Mouse (Mus musculus) forebrain, embryonic 13.5 days (tissue): ENCODE results near the gene Ppard. TPM values are rescaled to one million over a fixed set of nuclear protein-coding genes. Genes with fewer than 3 reads are reported as not detected.
A peak's percentile ranks its signal among the peaks of the same experiment; 100 is the strongest.

Experiments
- ATAC-seq: fragments of 200-750 bp; cut with Nextera tagmentation; 2 replicates; pipeline ENCODE4 v1.8.0; 2017
- H3K27ac ChIP-seq: fragments of 300-500 bp; sonication (generic); 2 replicates; pipeline ENCODE4 v1.5.1; 2015; ENCODE audit warnings: inconsistent platforms, mild to moderate bottlenecking, moderate library complexity
- H3K27me3 ChIP-seq: fragments of 300-500 bp; sonication (generic); 2 replicates; pipeline ENCODE4 v1.6.1; 2015; ENCODE audit warnings: mild to moderate bottlenecking, inconsistent platforms
- H3K36me3 ChIP-seq: fragments of 300-500 bp; sonication (generic); 2 replicates; pipeline ENCODE4 v1.6.1; 2015; ENCODE audit warnings: mild to moderate bottlenecking, inconsistent platforms; ENCODE audit not compliant: poor library complexity, severe bottlenecking
- H3K4me1 ChIP-seq: fragments of 300-500 bp; sonication (generic); 2 replicates; pipeline ENCODE4 v1.6.1; 2015; ENCODE audit warnings: inconsistent platforms
- H3K4me2 ChIP-seq: fragments of 300-500 bp; sonication (generic); 2 replicates; pipeline ENCODE4 v1.6.1; 2015; ENCODE audit warnings: inconsistent platforms, mild to moderate bottlenecking, moderate library complexity
- H3K4me3 ChIP-seq: fragments of 300-500 bp; sonication (generic); 2 replicates; pipeline ENCODE4 v1.5.1; 2015; ENCODE audit warnings: mild to moderate bottlenecking, inconsistent platforms
- H3K9ac ChIP-seq: fragments of 300-500 bp; sonication (generic); 2 replicates; pipeline ENCODE4 v1.6.1; 2015; ENCODE audit warnings: mild to moderate bottlenecking, inconsistent platforms
- H3K9me3 ChIP-seq: fragments of 300-500 bp; sonication (generic); replicated peaks from 2 replicates; pipeline ENCODE4 v1.6.1; 2016; ENCODE audit warnings: inconsistent platforms
- WGBS: fragments of 180-500 bp; shearing (Covaris S2); methylation state at CpG from one replicate; pipeline ENCODE4 v1.1.7; 2015; 5-methylcytosine and 5-hydroxymethylcytosine counted together
- polyA plus RNA-seq: library from polyadenylated mRNA; unstranded; fragments of >200 nt; fragmentation: Nextera tagmentation; extraction: Ambion mirVana; gene quantifications from 2 replicates; pipeline ENCODE4 v1.2.1, GENCODE M21; 2015

Ppard gene
- polyA plus RNA-seq, 1 experiment from 2014 or later: 1.8 TPM

GRCm38 (mm10) chr17:28230486-28230885 lies 2.0 kb upstream of the Ppard start:
- H3K9ac ChIP-seq: no peak overlapping the region
- 81% methylated on average over 6 of the region's 6 CpGs for WGBS
- no peak overlapping the region for H3K4me2 ChIP-seq
- peaks cover 12% of the 10 kb centered on the region for H3K4me1 ChIP-seq
- no peak for ATAC-seq
- no peaks in the 10 kb centered on the region for H3K9me3 ChIP-seq
- no peaks in the 10 kb centered on the region for H3K36me3 ChIP-seq
- H3K4me3 ChIP-seq: no peak overlapping the region
- H3K27ac ChIP-seq: no peak overlapping the region
- no peaks in the 10 kb centered on the region; the same call in 1 of the 2 replicates for H3K27me3 ChIP-seq

- no peaks in the 10 kb centered on the region for H3K9me3 ChIP-seq
- no peak overlapping the region for H3K9ac ChIP-seq
- H3K4me2 ChIP-seq: no peak overlapping the region
- H3K27ac ChIP-seq: no peak overlapping the region
- WGBS: 87% methylated on average over 18 of the region's 18 CpGs
- H3K4me3 ChIP-seq: no peak overlapping the region
- no peaks in the 10 kb centered on the region; the same call in 1 of the 2 replicates for H3K27me3 ChIP-seq
- H3K4me1 ChIP-seq: peaks cover 7% of the 10 kb centered on the region
- no peaks in the 10 kb centered on the region for H3K36me3 ChIP-seq
- ATAC-seq: no peak
Measured at GRCm38 (mm10) chr17:28231026-28231736, 1.3 kb upstream of the Ppard start.

- H3K36me3 ChIP-seq: no peaks in the 10 kb centered on the region
- H3K4me1 ChIP-seq: peaks cover 7% of the 10 kb centered on the region
- H3K9ac ChIP-seq: peak overlapping the region; percentile 82
- peak overlapping the region; percentile 86 for H3K4me2 ChIP-seq
- H3K27ac ChIP-seq: no peak overlapping the region
- WGBS: 5% methylated on average over 17 of the region's 17 CpGs
- H3K4me3 ChIP-seq: peak overlapping the region; percentile 69
- no peaks in the 10 kb centered on the region for H3K9me3 ChIP-seq
- no peaks in the 10 kb centered on the region; the same call in 1 of the 2 replicates for H3K27me3 ChIP-seq
- ATAC-seq: peak; percentile 32; the same call in 1 of the 2 replicates
Measured at GRCm38 (mm10) chr17:28233091-28233731, 711 bp downstream of the Ppard start.

GRCm38 (mm10) chr17:28234641-28235040 lies 2.1 kb downstream of the Ppard start:
- 0 out of 2 replicates have a peak overlapping the region, but pooled peaks have one; percentile 5 for H3K9ac ChIP-seq
- H3K9me3 ChIP-seq: no peaks in the 10 kb centered on the region
- peaks cover 4% of the 10 kb centered on the region; the same call in 1 of the 2 replicates for H3K36me3 ChIP-seq
- H3K4me2 ChIP-seq: 0 out of 2 replicates have a peak overlapping the region, but pooled peaks have one; percentile 15
- no peak for ATAC-seq
- peaks cover 7% of the 10 kb centered on the region for H3K4me1 ChIP-seq
- no peak overlapping the region for H3K27ac ChIP-seq
- WGBS: 86% methylated on average over 5 of the region's 5 CpGs
- no peak overlapping the region for H3K4me3 ChIP-seq
- H3K27me3 ChIP-seq: no peaks in the 10 kb centered on the region; the same call in 1 of the 2 replicates

- Histone ChIP-seq H3K9ac (no peak overlapping the region), H3K27me3 (no peaks in the 10 kb centered on the region; the same call in 1 of the 2 replicates), H3K4me2 (no peak overlapping the region), H3K9me3 (no peaks in the 10 kb centered on the region), H3K4me3 (no peak overlapping the region), H3K4me1 (peaks cover 7% of the 10 kb centered on the region), H3K27ac (no peak overlapping the region), H3K36me3 (peaks cover 7% of the 10 kb centered on the region)
- WGBS: 88% methylated on average over 7 of the region's 7 CpGs
- ATAC-seq: no peak
Measured at GRCm38 (mm10) chr17:28235982-28236635, 3.6 kb downstream of the Ppard start.

GRCm38 (mm10) chr17:28236636-28237015 lies 4.1 kb downstream of the Ppard start:
- 86% methylated on average over 4 of the region's 4 CpGs for WGBS
- Histone ChIP-seq H3K9me3 (no peaks in the 10 kb centered on the region), H3K9ac (no peak overlapping the region), H3K36me3 (peaks cover 12% of the 10 kb centered on the region), H3K4me2 (no peak overlapping the region), H3K27ac (no peak overlapping the region), H3K4me3 (no peak overlapping the region), H3K27me3 (no peaks in the 10 kb centered on the region), H3K4me1 (peaks cover 7% of the 10 kb centered on the region)
- ATAC-seq: no peak

GRCm38 (mm10) chr17:28237362-28237761 lies 4.9 kb downstream of the Ppard start:
- no peak overlapping the region for H3K27ac ChIP-seq
- peaks cover 15% of the 10 kb centered on the region for H3K36me3 ChIP-seq
- H3K4me3 ChIP-seq: no peak overlapping the region
- WGBS: 59% methylated on average over 5 of the region's 5 CpGs
- H3K4me2 ChIP-seq: no peak overlapping the region
- ATAC-seq: no peak
- no peaks in the 10 kb centered on the region for H3K27me3 ChIP-seq
- no peak overlapping the region for H3K9ac ChIP-seq
- peaks cover 7% of the 10 kb centered on the region for H3K4me1 ChIP-seq
- no peaks in the 10 kb centered on the region for H3K9me3 ChIP-seq

- Histone ChIP-seq H3K4me1 (peaks cover 7% of the 10 kb centered on the region), H3K4me3 (no peak overlapping the region), H3K9ac (no peak overlapping the region), H3K27ac (no peak overlapping the region), H3K9me3 (no peaks in the 10 kb centered on the region), H3K27me3 (no peaks in the 10 kb centered on the region), H3K4me2 (no peak overlapping the region), H3K36me3 (peaks cover 15% of the 10 kb centered on the region)
- no peak for ATAC-seq
- 77% methylated on average over 6 of the region's 6 CpGs for WGBS
Measured at GRCm38 (mm10) chr17:28237874-28238273, 5.4 kb downstream of the Ppard start.

- Histone ChIP-seq H3K27me3 (no peaks in the 10 kb centered on the region), H3K4me3 (no peak overlapping the region), H3K27ac (no peak overlapping the region), H3K4me1 (peaks cover 12% of the 10 kb centered on the region), H3K4me2 (no peak overlapping the region), H3K9me3 (no peaks in the 10 kb centered on the region), H3K9ac (no peak overlapping the region), H3K36me3 (peaks cover 15% of the 10 kb centered on the region)
- ATAC-seq: no peak
- WGBS: 97% methylated on average over 5 of the region's 5 CpGs
Measured at GRCm38 (mm10) chr17:28240846-28241245, 8.3 kb downstream of the Ppard start.

GRCm38 (mm10) chr17:28242296-28242695 lies 9.8 kb downstream of the Ppard start:
- Histone ChIP-seq H3K36me3 (peaks cover 15% of the 10 kb centered on the region), H3K9ac (no peak overlapping the region), H3K27ac (no peak overlapping the region), H3K9me3 (no peaks in the 10 kb centered on the region), H3K27me3 (no peaks in the 10 kb centered on the region), H3K4me1 (peaks cover 12% of the 10 kb centered on the region), H3K4me3 (no peak overlapping the region), H3K4me2 (no peak overlapping the region)
- 92% methylated on average over 6 of the region's 6 CpGs for WGBS
- no peak for ATAC-seq

- no peak overlapping the region for H3K4me3 ChIP-seq
- whole genome bisulfite sequencing: 81% methylated on average over 6 of the region's 6 CpGs
- no peak overlapping the region for H3K4me2 ChIP-seq
- peaks cover 14% of the 10 kb centered on the region for H3K4me1 ChIP-seq
- no peak overlapping the region for H3K9ac ChIP-seq
- no peak for ATAC-seq
- peaks cover 14% of the 10 kb centered on the region for H3K36me3 ChIP-seq
- no peaks in the 10 kb centered on the region for H3K27me3 ChIP-seq
- peak overlapping the region; percentile 57 for H3K27ac ChIP-seq
- no peaks in the 10 kb centered on the region for H3K9me3 ChIP-seq
Measured at GRCm38 (mm10) chr17:28244214-28244613, 11.7 kb downstream of the Ppard start.

GRCm38 (mm10) chr17:28244714-28245113 lies 12.2 kb downstream of the Ppard start:
- no peak overlapping the region for H3K4me2 ChIP-seq
- peak overlapping the region; percentile 57 for H3K27ac ChIP-seq
- H3K9me3 ChIP-seq: no peaks in the 10 kb centered on the region
- peaks cover 11% of the 10 kb centered on the region; the same call in 1 of the 2 replicates for H3K36me3 ChIP-seq
- 19% methylated on average over 6 of the region's 6 CpGs for WGBS
- no peak overlapping the region for H3K4me3 ChIP-seq
- peak; percentile 51 for ATAC-seq
- peaks cover 14% of the 10 kb centered on the region for H3K4me1 ChIP-seq
- H3K27me3 ChIP-seq: no peaks in the 10 kb centered on the region
- no peak overlapping the region for H3K9ac ChIP-seq
